Mouse (Mus musculus): ENCODE measurements around the gene Myh3.

Gene Myh3

DNA sequence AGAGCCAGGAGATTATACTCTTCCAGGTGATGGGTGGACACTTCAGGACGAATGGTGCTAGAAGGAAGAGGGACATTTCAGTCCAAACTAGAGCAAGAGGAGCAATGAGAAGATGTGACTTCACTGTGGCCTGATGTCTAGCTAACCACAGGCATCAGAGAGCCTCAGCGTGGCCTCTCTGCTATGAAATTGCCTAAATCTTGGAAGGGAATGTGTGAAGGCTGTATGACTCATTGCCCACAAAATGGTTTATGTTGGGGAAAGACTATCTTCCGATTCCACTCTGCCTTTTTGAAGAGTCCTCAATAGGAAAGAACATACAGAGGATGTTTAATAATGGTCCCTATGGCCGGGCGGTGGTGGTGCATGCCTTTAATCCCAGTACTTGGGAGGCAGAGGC lies 1.3 kb upstream of the Myh3 start:
- in situ Hi-C loops (cut with MseI, MboI) = no loop called here

GRCm38 (mm10) chr11:67077435-67077834 lies 665 bp upstream of the Myh3 start:
- in situ Hi-C loops (cut with MseI, MboI) = no loop called here

- in situ Hi-C loops (cut with MseI, MboI) = no loop called here
Measured at GRCm38 (mm10) chr11:67078888-67079287, 788 bp downstream of the Myh3 start.

GRCm38 (mm10) chr11:67079740-67080139 lies 1.6 kb downstream of the Myh3 start:
- in situ Hi-C loops (cut with MseI, MboI) = loop anchor here (5.0 kb wide), 2 partner anchors 47 to 52 kb away; partner anchors contain the start of gene Tmem220 (in 1 of the 2)

DNA sequence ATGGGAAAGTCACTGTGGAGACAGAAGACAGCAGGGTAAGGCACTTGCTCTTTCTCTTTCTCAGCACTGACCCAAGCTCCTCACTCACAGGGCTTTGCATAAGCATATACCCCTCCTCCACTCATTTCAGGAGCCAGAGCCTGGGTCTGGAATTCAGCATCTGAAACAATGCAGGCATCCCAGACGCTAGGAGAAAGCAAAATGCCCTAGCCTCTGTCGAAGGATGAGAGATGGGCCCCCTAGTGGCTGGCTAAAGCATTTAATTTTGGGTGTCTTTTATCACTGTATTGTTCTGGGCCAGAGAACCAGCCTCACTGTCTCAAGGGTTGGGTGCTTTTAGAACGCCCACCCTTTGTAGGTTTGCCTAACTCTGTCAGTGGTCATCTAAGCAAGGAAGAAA lies 2.1 kb downstream of the Myh3 start:
- in situ Hi-C loops (cut with MseI, MboI) = loop anchor here (5.0 kb wide), 2 partner anchors 48 to 53 kb away; partner anchors contain the start of gene Tmem220 (in 1 of the 2)

DNA sequence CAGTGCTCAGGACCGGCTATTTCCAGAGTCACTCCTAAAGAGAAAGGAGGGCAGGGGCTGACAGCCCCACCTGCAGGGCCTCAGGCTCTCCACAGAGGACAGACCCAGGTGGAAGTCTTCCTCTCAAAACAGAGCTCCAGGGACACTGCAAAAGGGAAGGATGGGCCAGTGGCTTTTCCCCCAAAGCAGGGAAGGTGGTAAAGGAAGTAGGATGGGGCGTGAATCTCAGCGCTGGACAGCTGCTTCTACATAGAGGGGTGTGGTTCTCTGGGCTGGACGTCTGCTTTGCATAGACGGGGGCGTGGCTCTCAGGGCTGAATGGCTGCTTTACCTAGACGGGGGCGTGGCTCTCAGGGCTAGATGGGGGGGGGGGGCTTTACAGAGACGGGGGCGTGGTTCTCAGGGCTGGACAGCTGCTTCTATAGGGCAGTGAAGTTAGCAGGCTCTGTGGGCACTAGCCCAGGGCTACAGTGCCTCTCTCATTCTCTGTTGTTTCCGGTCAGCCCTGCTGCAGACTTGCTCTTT lies 3.1 kb downstream of the Myh3 start:
- in situ Hi-C loops (cut with MseI, MboI) = loop anchor here (5.0 kb wide), 2 partner anchors 49 to 54 kb away; partner anchors contain the start of gene Tmem220 (in 1 of the 2)

GRCm38 (mm10) chr11:67082188-67082587 lies 4.1 kb downstream of the Myh3 start:
- in situ Hi-C loops (cut with MseI, MboI) = loop anchor here (5.0 kb wide), 2 partner anchors 50 to 55 kb away; partner anchors contain the start of gene Tmem220 (in 1 of the 2)

GRCm38 (mm10) chr11:67082793-67083192 lies 4.7 kb downstream of the Myh3 start:
- in situ Hi-C loops (cut with MseI, MboI) = loop anchor here (5.0 kb wide), 2 partner anchors 50 to 55 kb away; partner anchors contain the start of gene Tmem220 (in 1 of the 2)

GRCm38 (mm10) chr11:67083239-67083638 lies 5.1 kb downstream of the Myh3 start:
- in situ Hi-C loops (cut with MseI, MboI) = loop anchor here (5.0 kb wide), 2 partner anchors 51 to 56 kb away; partner anchors contain the start of gene Tmem220 (in 1 of the 2)

DNA sequence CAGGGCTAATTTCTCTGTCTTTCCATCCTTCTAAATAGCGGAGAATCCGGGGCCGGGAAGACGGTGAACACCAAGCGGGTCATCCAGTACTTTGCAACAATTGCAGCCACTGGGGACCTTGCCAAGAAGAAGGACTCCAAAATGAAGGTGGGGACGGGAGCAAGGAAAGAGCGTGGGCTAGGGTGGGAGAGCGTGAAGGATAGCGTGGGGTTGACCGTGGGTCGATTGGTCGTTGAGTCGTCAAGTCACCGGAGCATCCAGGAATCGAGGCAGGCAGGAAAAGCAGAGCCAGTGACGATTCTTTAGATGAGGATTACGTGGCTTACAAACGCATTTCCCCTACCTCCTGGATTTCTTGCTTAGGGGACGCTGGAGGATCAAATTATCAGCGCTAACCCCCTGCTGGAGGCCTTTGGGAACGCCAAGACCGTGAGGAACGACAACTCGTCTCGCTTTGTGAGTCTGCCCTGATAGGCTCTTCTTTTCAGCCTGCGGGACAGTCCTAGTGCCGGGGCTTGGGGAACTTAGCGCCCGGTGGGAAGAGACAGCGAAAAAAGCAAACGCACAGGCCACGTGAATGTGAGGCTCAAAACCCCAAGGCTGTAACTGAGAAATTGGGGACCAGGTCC lies 5.7 kb downstream of the Myh3 start:
- in situ Hi-C loops (cut with MseI, MboI) = loop anchor here (5.0 kb wide), 2 partner anchors 52 to 57 kb away; partner anchors contain the start of gene Tmem220 (in 1 of the 2)

DNA sequence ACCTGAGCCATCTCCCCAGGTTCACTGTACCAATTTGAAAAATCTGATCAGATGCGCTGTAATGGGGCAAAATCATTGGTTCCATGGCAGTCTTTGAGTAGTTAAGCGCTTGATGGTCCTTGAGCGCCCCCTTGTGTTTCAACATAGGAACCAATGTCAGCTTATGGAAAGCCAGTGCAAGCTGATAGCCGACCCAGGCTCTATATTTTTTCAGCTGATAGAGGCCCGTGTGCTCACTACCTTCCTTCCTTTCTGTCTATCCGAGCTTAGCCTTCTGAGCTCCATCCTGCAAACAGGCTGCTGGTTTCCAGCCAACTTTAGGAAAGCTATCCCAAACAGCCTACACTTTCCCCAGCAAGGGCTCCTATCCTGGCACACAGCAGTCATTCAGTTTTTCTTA lies 7.4 kb downstream of the Myh3 start:
- in situ Hi-C loops (cut with MseI, MboI) = no loop called here

GRCm38 (mm10) chr11:67086467-67087164 lies 8.5 kb downstream of the Myh3 start:
- in situ Hi-C loops (cut with MseI, MboI) = no loop called here

GRCm38 (mm10) chr11:67087225-67087624 lies 9.1 kb downstream of the Myh3 start:
- in situ Hi-C loops (cut with MseI, MboI) = no loop called here

DNA sequence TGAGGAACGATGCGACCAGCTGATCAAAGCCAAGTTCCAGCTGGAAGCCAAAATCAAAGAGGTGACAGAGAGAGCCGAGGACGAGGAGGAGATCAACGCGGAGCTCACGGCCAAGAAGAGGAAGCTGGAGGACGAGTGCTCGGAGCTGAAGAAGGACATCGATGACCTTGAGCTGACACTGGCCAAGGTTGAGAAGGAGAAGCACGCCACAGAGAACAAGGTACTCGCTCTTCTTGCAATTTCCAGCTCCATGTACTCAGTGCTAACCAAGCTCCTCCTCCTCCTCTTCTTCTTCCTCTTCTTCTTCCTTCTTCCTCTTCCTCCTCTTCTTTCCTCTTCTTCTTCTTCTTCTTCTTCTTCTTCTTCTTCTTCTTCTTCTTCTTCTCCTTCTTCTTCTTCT lies 14.3 kb downstream of the Myh3 start:
- in situ Hi-C loops (cut with MseI, MboI) = loop anchor here (10.0 kb wide), 1 partner anchor 188 kb away; no protein-coding TSS in a partner anchor

- in situ Hi-C loops (cut with MseI, MboI) = loop anchor here (10.0 kb wide), 1 partner anchor 188 kb away; no protein-coding TSS in a partner anchor
Measured at GRCm38 (mm10) chr11:67093201-67093600, 15.1 kb downstream of the Myh3 start.

- in situ Hi-C loops (cut with MseI, MboI) = loop anchor here (10.0 kb wide), 1 partner anchor 189 kb away; no protein-coding TSS in a partner anchor
Measured at GRCm38 (mm10) chr11:67093652-67094051, 15.6 kb downstream of the Myh3 start.

DNA sequence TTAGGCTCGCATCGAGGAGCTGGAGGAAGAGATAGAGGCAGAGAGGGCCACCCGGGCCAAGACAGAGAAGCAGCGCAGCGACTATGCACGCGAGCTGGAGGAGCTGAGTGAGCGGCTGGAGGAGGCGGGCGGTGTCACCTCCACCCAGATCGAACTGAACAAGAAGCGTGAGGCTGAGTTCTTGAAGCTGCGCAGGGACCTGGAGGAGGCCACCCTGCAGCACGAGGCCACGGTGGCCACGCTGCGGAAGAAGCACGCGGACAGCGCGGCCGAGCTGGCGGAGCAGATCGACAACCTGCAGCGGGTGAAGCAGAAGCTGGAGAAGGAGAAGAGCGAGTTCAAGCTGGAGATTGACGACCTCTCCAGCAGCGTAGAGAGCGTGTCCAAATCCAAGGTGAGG lies 16.4 kb downstream of the Myh3 start:
- in situ Hi-C loops (cut with MseI, MboI) = loop anchor here (10.0 kb wide), 1 partner anchor 190 kb away; no protein-coding TSS in a partner anchor

GRCm38 (mm10) chr11:67097709-67098108 lies 19.6 kb downstream of the Myh3 start:
- in situ Hi-C loops (cut with MseI, MboI) = loop anchor here (10.0 kb wide), 1 partner anchor 193 kb away; no protein-coding TSS in a partner anchor

GRCm38 (mm10) chr11:67098427-67098826 lies 20.3 kb downstream of the Myh3 start:
- in situ Hi-C loops (cut with MseI, MboI) = loop anchor here (10.0 kb wide), 1 partner anchor 194 kb away; no protein-coding TSS in a partner anchor

GRCm38 (mm10) chr11:67099241-67099640 lies 21.1 kb downstream of the Myh3 start:
- in situ Hi-C loops (cut with MseI, MboI) = loop anchor here (10.0 kb wide), 1 partner anchor 194 kb away; no protein-coding TSS in a partner anchor

DNA sequence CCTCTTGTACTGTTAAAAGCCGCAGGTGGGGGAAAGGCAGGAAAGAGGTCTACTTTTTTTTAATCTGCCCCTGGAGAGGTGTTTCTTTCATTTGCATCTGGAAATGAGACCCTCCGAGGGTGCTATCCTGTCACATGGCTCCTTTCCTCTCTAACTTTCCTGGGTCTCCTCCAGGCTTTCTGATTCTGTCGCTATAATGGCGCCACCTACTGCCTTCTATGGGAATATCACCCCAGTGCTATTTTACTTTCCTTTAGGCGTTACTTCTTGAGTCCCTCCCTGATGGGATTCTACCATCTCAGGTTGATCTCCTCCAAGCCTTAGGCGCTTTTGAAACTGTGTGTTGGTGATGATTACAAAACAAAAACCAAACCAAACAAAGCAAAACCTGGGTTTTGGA lies 22.1 kb downstream of the Myh3 start:
- in situ Hi-C loops (cut with MseI, MboI) = loop anchor here in 1 of 2 experiments (25.0 kb wide), 1 partner anchor 537 kb away; no protein-coding TSS in a partner anchor

DNA sequence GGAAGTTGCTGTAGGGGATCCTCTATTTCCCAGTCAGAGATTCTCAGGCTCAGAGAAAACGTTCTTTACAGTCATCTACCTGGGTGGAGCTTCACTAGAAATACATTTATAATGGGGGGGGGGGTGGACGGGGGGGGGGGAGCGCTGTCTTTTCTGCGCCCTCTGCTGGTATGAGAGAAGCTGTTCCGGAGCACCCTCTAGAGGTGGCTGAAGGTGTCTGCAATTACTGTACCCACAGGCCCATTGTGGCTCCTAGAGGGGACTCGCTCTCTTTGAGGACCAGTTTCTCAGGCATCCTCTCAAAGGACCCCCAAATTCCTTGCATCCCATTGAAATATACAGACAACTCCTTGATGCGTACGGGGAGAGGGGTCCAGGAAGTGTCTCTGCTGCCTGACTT lies 23.6 kb downstream of the Myh3 start:
- in situ Hi-C loops (cut with MseI, MboI) = loop anchor here in 1 of 2 experiments (25.0 kb wide), 1 partner anchor 536 kb away; no protein-coding TSS in a partner anchor

All from mouse trophoblast stem cell (cell line).